Mouse (Mus musculus) embryonic stem cell, embryonic (primary cell): Measurements from ENCODE around the gene Acat2.
"Not testable (repeated sequence)": the region's sequence is repeated elsewhere in the genome, so short reads cannot be mapped to it uniquely, and the experiment has no call there.

Experiments
- CTCF ChIA-PET, 4 experiments: fragments of 300-600 bp in 2 of 4; fragments of 350-600 bp in 2 of 4; sonication (Branson Sonifier 250); formaldehyde crosslinking; loops; one replicate each; lab custom pipeline; 2022; ENCODE audit warnings: inconsistent platforms in 2 of 4; lab: Charles Lee
- POLR2A ChIA-PET, 4 experiments: fragments of 300-600 bp in 2 of 4; fragments of 350-600 bp in 2 of 4; sonication (Branson Sonifier 250); formaldehyde crosslinking; loops; one replicate each; lab custom pipeline; 2022; ENCODE audit warnings: antibody characterized with exemption in 4 of 4, inconsistent platforms in 1 of 4; lab: Charles Lee

Gene Acat2

DNA sequence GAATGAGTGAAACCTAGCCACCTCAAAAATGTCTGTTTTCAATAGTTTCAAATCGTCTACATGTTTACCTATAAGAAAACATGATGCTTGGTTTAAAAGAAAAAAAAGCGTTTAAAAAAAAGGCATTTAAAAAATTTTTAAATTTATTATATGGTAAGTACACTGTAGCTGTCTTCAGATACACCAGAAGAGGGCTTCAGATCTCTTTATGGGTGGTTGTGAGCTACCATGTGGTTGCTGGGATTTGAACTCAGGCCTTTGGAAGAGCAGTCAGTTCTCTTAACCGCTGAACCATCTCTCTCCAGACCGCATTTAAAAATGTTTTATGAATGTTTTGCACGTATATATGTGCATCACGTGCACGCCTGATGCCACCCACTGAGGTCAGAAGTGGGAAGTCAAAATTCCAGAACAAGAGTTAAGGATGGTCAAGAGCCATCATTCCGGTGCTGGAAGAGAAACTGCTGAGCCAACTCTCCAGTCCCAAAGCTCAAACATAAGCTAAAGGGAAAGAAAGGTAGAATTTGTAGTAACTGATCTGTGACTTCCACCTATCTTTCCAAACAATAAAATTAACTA, 30.1 kb upstream of the Acat2 start:
- POLR2A ChIA-PET = interaction anchor here (0.6 to 16.0 kb wide), 37 partner anchors 8 to 111 kb away, joined by 3 to 173 read pairs (median 5); partner anchors contain the start of genes Acat2 (in 3 of the 4), Sod2 (in 3 of the 4), Mrpl18 (in 2 of the 4) and Pnldc1 (in 2 of the 4)

GRCm38 (mm10) chr17:12988096-12988495, 27.5 kb upstream of the Acat2 start:
- CTCF ChIA-PET = interaction anchor here in 1 of 4 experiments (1.3 to 1.7 kb wide), 3 partner anchors 8 to 72 kb away, joined by 4 to 7 read pairs (median 5); partner anchors contain the start of genes Mrpl18 and Tcp1
- POLR2A ChIA-PET = interaction anchor here (0.6 to 16.0 kb wide), 21 partner anchors 9 to 72 kb away, joined by 3 to 173 read pairs (median 10); partner anchors contain the start of genes Acat2 (in 3 of the 4), Mrpl18 (in 2 of the 4), Sod2 (in 2 of the 4) and Tcp1 (in 2 of the 4)

More for the DNA sequence above, 30.1 kb upstream of the Acat2 start:
- CTCF ChIA-PET = interaction anchor here in 1 of 4 experiments (0.6 kb wide), 2 partner anchors 10 to 677 kb away, joined by 3 to 5 read pairs; no protein-coding TSS in a partner anchor

DNA sequence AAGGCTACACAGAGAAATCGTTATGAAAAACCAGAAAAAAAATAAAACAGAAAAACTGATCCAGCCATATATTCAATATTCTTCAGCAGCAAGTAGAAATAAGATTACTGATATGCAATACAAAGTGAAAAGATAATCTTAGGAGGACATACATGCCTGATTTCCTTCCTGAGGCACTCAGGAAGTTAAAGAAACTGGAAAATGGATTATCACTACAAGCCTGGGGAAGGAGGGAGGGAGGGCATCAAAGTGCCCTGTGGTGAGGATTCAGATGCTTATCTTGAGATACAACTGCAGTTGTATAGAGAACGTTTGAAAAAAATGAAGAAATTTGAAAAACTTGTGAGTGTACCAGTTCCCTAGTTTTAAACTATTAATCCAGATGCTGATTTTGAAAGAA, 23.4 kb upstream of the Acat2 start:
- ChIA-PET POLR2A (interaction anchor here in 3 of 4 experiments (0.8 to 16.0 kb wide), 8 partner anchors 8 to 74 kb away, joined by 3 to 173 read pairs (median 4); partner anchors contain the start of genes Pnldc1 (in 2 of the 3) and Sod2 (in 1 of the 3)), CTCF (no interaction called here)

- POLR2A ChIA-PET = interaction anchor here in 2 of 4 experiments (0.9 to 16.0 kb wide), 9 partner anchors 7 to 63 kb away, joined by 3 to 173 read pairs (median 11); partner anchors contain the start of genes Mrpl18 (in 2 of the 2), Tcp1 (in 2 of the 2), Acat2 (in 1 of the 2) and Sod2 (in 1 of the 2)
- CTCF ChIA-PET = no interaction called here
These were observed 18.0 kb upstream of the Acat2 start for GRCm38 (mm10) chr17:12978546-12978945.

- ChIA-PET CTCF (no interaction called here), POLR2A (no interaction called here)
These were observed 13.3 kb upstream of the Acat2 start for GRCm38 (mm10) chr17:12973851-12974250.

DNA sequence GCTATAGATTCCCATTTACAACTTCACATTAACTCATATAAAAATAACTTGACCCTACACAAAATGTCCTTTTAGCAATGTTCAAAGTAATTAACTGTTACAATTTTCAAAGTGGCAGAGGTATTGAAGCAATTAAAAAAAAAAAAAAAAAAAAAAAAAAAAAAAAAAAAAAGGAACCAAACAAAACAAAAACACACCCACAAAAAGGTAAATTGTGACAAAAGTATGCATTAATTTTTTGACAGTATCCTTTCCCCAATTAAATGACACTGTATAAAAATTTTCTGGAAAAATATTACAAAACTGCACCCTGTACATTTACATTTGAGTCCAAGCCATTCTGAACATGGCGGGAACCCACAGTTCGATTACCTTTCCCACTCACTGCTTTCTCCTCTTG, 6.6 kb upstream of the Acat2 start:
- ChIA-PET CTCF (no interaction called here), POLR2A (interaction anchor here in 1 of 4 experiments (1.4 kb wide), 1 partner anchor 22 kb away, joined by 5 read pairs; no protein-coding TSS in a partner anchor)

GRCm38 (mm10) chr17:12963476-12963875, 2.9 kb upstream of the Acat2 start:
- POLR2A ChIA-PET = interaction anchor here in 2 of 4 experiments (0.7 to 4.1 kb wide), 6 partner anchors 19 to 60 kb away, joined by 3 to 31 read pairs (median 3); partner anchors contain the start of genes Mrpl18 (in 2 of the 2) and Tcp1 (in 2 of the 2)
- CTCF ChIA-PET = no interaction called here

- POLR2A ChIA-PET = interaction anchor here in 2 of 4 experiments (0.9 to 3.5 kb wide), 9 partner anchors 10 to 56 kb away, joined by 3 to 27 read pairs (median 7); partner anchors contain the start of genes Mrpl18 (in 1 of the 2), Sod2 (in 1 of the 2) and Tcp1 (in 1 of the 2)
- CTCF ChIA-PET = not testable (repeated sequence)
These were observed 1.2 kb downstream of the Acat2 start for GRCm38 (mm10) chr17:12959377-12959776.

DNA sequence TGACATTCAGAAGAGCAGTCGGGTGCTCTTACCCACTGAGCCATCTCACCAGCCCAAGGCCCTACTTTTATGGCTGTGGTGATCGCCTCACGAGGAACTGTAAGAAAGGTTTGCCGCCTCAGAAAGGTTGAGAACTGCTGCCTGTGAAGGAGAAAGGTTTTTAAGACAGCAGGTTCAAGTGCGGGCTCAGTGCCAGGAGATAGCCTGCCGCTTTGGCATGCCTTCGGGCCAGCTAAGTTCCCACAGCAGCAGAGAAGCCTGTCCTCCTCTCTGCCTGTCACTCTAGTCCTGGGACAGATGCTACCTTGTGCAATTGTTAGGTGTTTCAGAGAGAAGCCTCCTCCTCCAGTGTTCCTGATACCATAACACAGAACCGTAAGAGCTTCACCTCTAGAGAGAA, 3.9 kb downstream of the Acat2 start:
- ChIA-PET CTCF (no interaction called here), POLR2A (interaction anchor here in 2 of 4 experiments (0.9 to 1.3 kb wide), 3 partner anchors 40 to 52 kb away, joined by 3 to 4 read pairs (median 3); partner anchors contain the start of gene Pnldc1 (in 1 of the 2))

- CTCF ChIA-PET = no interaction called here
These were observed 10.9 kb downstream of the Acat2 start for GRCm38 (mm10) chr17:12949669-12950068.

GRCm38 (mm10) chr17:12942459-12943162, 17.9 kb downstream of the Acat2 start:
- ChIA-PET POLR2A (interaction anchor here in 1 of 4 experiments (1.0 kb wide), 1 partner anchor 11 kb away, joined by 3 read pairs; no protein-coding TSS in a partner anchor), CTCF (no interaction called here)

More at GRCm38 (mm10) chr17:12949669-12950068, 10.9 kb downstream of the Acat2 start:
- POLR2A ChIA-PET = interaction anchor here in 2 of 4 experiments (0.6 to 2.8 kb wide), 9 partner anchors 9 to 33 kb away, joined by 3 to 9 read pairs (median 4); partner anchors contain the start of genes Acat2 (in 2 of the 2), Acat3 (in 1 of the 2) and Mrpl18 (in 1 of the 2)

GRCm38 (mm10) chr17:12941543-12942260, 18.8 kb downstream of the Acat2 start:
- ChIA-PET CTCF (interaction anchor here in 1 of 4 experiments (1.1 kb wide), 1 partner anchor 54 kb away, joined by 3 read pairs; no protein-coding TSS in a partner anchor), POLR2A (no interaction called here)

GRCm38 (mm10) chr17:12940151-12940805, 20.3 kb downstream of the Acat2 start, which contains the start of gene Acat3:
Acat3 (minus strand) TSS chr17:12940600.
- CTCF ChIA-PET = interaction anchor here in 2 of 4 experiments (0.6 kb wide), 2 partner anchors 59 to 108 kb away, joined by 3 to 6 read pairs; no protein-coding TSS in a partner anchor
- POLR2A ChIA-PET = interaction anchor here in 2 of 4 experiments (1.0 to 1.4 kb wide), 4 partner anchors 9 to 24 kb away, joined by 3 to 13 read pairs (median 6); partner anchors contain the start of genes Acat2 (in 1 of the 2), Mrpl18 (in 1 of the 2) and Tcp1 (in 1 of the 2)

- POLR2A ChIA-PET = interaction anchor here in 2 of 4 experiments (1.0 to 2.0 kb wide), 5 partner anchors 10 to 23 kb away, joined by 3 to 13 read pairs (median 9); partner anchors contain the start of genes Mrpl18 (in 2 of the 2), Tcp1 (in 2 of the 2) and Acat2 (in 1 of the 2)
- CTCF ChIA-PET = not testable (repeated sequence)
These were observed 21.0 kb downstream of the Acat2 start for GRCm38 (mm10) chr17:12939377-12940148.

GRCm38 (mm10) chr17:12938077-12938476, 22.5 kb downstream of the Acat2 start:
- CTCF ChIA-PET = interaction anchor here in 2 of 4 experiments (0.6 to 1.1 kb wide), 2 partner anchors 21 to 22 kb away, joined by 3 to 10 read pairs; partner anchors contain the start of genes Mrpl18 (in 1 of the 2) and Tcp1 (in 1 of the 2)
- POLR2A ChIA-PET = interaction anchor here in 2 of 4 experiments (0.6 to 2.0 kb wide), 7 partner anchors 12 to 71 kb away, joined by 3 to 9 read pairs (median 4); partner anchors contain the start of genes Acat2 (in 1 of the 2), Mrpl18 (in 1 of the 2) and Tcp1 (in 1 of the 2)
